Mouse (Mus musculus): ENCODE measurements at regions not wholly inside any gene's neighbourhood (a gene's known extent, or its start where the extent isn't known, plus 50 kb on each side); places are given as distances from the start of the nearest gene placed in this dataset.

- no peak for TF ChIP-seq CTCF (IDR thresholded peaks at IDR 0.05; ENCODE audit: borderline replicate concordance, control insufficient read depth, extremely low read depth, insufficient read depth, low read length, poor library complexity)
- no peak for TF ChIP-seq POLR2A (IDR thresholded peaks at IDR 0.05; ENCODE audit: control insufficient read depth, extremely low read depth, insufficient read depth, low read length, poor library complexity)
Observed at GRCm38 (mm10) chr12:70706806-70707628, 118.3 kb upstream of the Frmd6 start.

Data from thymus, adult 2 months (tissue).